In the genomic region with DNA sequence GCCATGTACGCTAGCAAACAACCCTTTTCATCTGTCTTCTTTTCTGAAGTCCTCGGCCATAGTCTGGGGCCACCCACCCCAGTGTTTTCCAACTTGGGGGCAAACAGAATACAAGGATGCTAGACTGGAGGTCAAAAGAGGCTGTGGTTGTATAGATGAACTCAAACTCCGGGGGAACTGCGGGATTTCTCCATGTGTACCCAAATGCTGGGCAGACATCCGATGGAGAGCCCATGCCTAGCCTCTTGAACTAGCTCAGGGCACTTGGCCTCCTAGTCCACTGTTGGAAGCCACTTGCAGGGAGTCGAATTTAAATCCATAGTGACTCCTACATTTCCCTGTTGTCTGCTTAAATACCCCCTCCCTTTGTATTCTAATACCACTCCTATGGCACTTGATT, we compare ENCODE assay signal across 11 mouse cellular contexts. TPM values are rescaled to one million over a fixed set of nuclear protein-coding genes. Genes with fewer than 3 reads are reported as not detected.
DNase-seq lines count a peak whose midpoint lies in the region; ATAC-seq and TF ChIP-seq lines count a peak whose summit lies in the region.
"Had no signal": no experiment of that assay in that cellular context is flagged by ENCODE, and none has a peak within 500 bp of the region (broad histone marks: within the 10 kb centered on the region; RNA-seq: fewer than 3 reads in every experiment).

No protein-coding gene starts in this region.

- H3K36me3 ChIP-seq in kidney, embryonic 15.5 days, result peaks cover 21% of the 10 kb centered on the region
- H3K36me3 ChIP-seq in embryonic facial prominence, embryonic 13.5 days, result peaks cover 26% of the 10 kb centered on the region
- H3K36me3 ChIP-seq in hindbrain, postnatal 0 days (ENCODE audit: insufficient read depth, low read length), result peaks cover 8% of the 10 kb centered on the region; the same call in 1 of the 2 replicates
- H3K36me3 ChIP-seq in midbrain, embryonic 16.5 days (ENCODE audit: control insufficient read depth, insufficient read depth, low read length), result peaks cover 17% of the 10 kb centered on the region

- peak overlapping the region; percentile 64 for H3K4me2 ChIP-seq in kidney, embryonic 15.5 days
- H3K4me2 ChIP-seq in embryonic facial prominence, embryonic 13.5 days, result peak overlapping the region; percentile 77
- peak overlapping the region; percentile 77 for H3K4me2 ChIP-seq in hindbrain, postnatal 0 days (ENCODE audit: low read depth, low read length)
- H3K4me2 ChIP-seq in midbrain, embryonic 16.5 days (ENCODE audit: low read length), result peak overlapping the region; percentile 74

- no peaks in the 10 kb centered on the region for H3K27me3 ChIP-seq in kidney, embryonic 15.5 days
- no peaks in the 10 kb centered on the region for H3K27me3 ChIP-seq in embryonic facial prominence, embryonic 13.5 days
- H3K27me3 ChIP-seq in hindbrain, postnatal 0 days (ENCODE audit: insufficient read depth, low read length), result no peaks in the 10 kb centered on the region
- H3K27me3 ChIP-seq in midbrain, embryonic 16.5 days (ENCODE audit: control insufficient read depth, insufficient read depth, low read depth, low read length), result no peaks in the 10 kb centered on the region

- no peak for TF ChIP-seq CTCF in hindbrain, postnatal 0 days (IDR thresholded peaks at IDR 0.05; ENCODE audit: low read depth)

- peaks cover 14% of the 10 kb centered on the region for H3K4me1 ChIP-seq in kidney, embryonic 15.5 days
- peaks cover 9% of the 10 kb centered on the region for H3K4me1 ChIP-seq in embryonic facial prominence, embryonic 13.5 days
- peaks cover 14% of the 10 kb centered on the region; the same call in 1 of the 2 replicates for H3K4me1 ChIP-seq in hindbrain, postnatal 0 days (ENCODE audit: insufficient read depth, low read length)
- H3K4me1 ChIP-seq in midbrain, embryonic 16.5 days (ENCODE audit: control insufficient read depth, insufficient read depth, low read length), result peaks cover 23% of the 10 kb centered on the region

- DNase-seq in kidney, postnatal 10 days, result no peak
- no peak for DNase-seq in hindbrain, postnatal 0 days (ENCODE audit: low spot score)
- DNase-seq in ovary, postnatal 10 days (ENCODE audit: low spot score), result no peak
- no peak for DNase-seq in adipocyte (ENCODE audit: low spot score)

- ATAC-seq in kidney, embryonic 15.5 days (replicated peaks; ENCODE audit: low FRiP score), result no peak; the same call in 1 of the 2 replicates
- ATAC-seq in embryonic facial prominence, embryonic 13.5 days (ENCODE audit: insufficient number of reproducible peaks, insufficient read depth, low FRiP score, low TSS enrichment, low read depth), result no peak
- ATAC-seq in hindbrain, postnatal 0 days, result no peak
- no peak for ATAC-seq in midbrain, embryonic 16.5 days
- no peak; the same call in 1 of the 2 replicates for ATAC-seq in cerebellum, adult (ENCODE audit: insufficient number of reproducible peaks, low FRiP score, low TSS enrichment)

- H3K9ac ChIP-seq in kidney, embryonic 15.5 days, result no peak overlapping the region
- no peak overlapping the region for H3K9ac ChIP-seq in embryonic facial prominence, embryonic 13.5 days
- H3K9ac ChIP-seq in hindbrain, postnatal 0 days (replicated peaks; ENCODE audit: low read length), result peak overlapping the region; percentile 37
- peak overlapping the region; percentile 51; the same call in 1 of the 2 replicates for H3K9ac ChIP-seq in midbrain, embryonic 16.5 days (ENCODE audit: low read depth, low read length)

- no peak overlapping the region for H3K27ac ChIP-seq in kidney, embryonic 15.5 days
- no peak overlapping the region for H3K27ac ChIP-seq in embryonic facial prominence, embryonic 13.5 days
- peak overlapping the region; percentile 87; the same call in 1 of the 2 replicates for H3K27ac ChIP-seq in hindbrain, postnatal 0 days
- peak overlapping the region; percentile 63; the same call in 1 of the 2 replicates for H3K27ac ChIP-seq in midbrain, embryonic 16.5 days (ENCODE audit: low read length)
- H3K27ac ChIP-seq: macrophage had no signal

- 39% methylated on average over 6 of the region's 6 CpGs for WGBS in kidney, embryonic 15.5 days
- 30% methylated on average over 6 of the region's 6 CpGs for WGBS in embryonic facial prominence, embryonic 13.5 days
- WGBS in hindbrain, postnatal 0 days, result 35% methylated on average over 6 of the region's 6 CpGs
- WGBS in midbrain, embryonic 16.5 days, result 33% methylated on average over 6 of the region's 6 CpGs

- H3K9me3 ChIP-seq in kidney, embryonic 15.5 days (replicated peaks), result no peaks in the 10 kb centered on the region
- 0 out of 2 replicates have a peak, but pooled peaks cover 3% of the 10 kb centered on the region for H3K9me3 ChIP-seq in embryonic facial prominence, embryonic 13.5 days
- H3K9me3 ChIP-seq in hindbrain, postnatal 0 days (ENCODE audit: low read length), result no peaks in the 10 kb centered on the region
- H3K9me3 ChIP-seq in midbrain, embryonic 16.5 days (replicated peaks; ENCODE audit: control insufficient read depth, low read length, poor library complexity, severe bottlenecking), result no peaks in the 10 kb centered on the region

- H3K4me3 ChIP-seq in kidney, embryonic 15.5 days (replicated peaks), result peak overlapping the region; percentile 66
- peak overlapping the region; percentile 72 for H3K4me3 ChIP-seq in embryonic facial prominence, embryonic 13.5 days
- peak overlapping the region; percentile 64 for H3K4me3 ChIP-seq in hindbrain, postnatal 0 days (ENCODE audit: low read length)
- H3K4me3 ChIP-seq in midbrain, embryonic 16.5 days (ENCODE audit: low read depth, low read length), result peak overlapping the region; percentile 58

RNA-seq across cellular contexts. Expression of gene Zik1, which starts 0.4 kb away (rescaled TPM):
- polyA plus RNA-seq in kidney, embryonic 15.5 days (2015; fragmentation: Nextera tagmentation; extraction: Ambion mirVana), result 12.3 and 12.5 TPM in 2 replicates
- 19.2 and 20.9 TPM in 2 replicates for polyA plus RNA-seq in embryonic facial prominence, embryonic 13.5 days (2015; fragmentation: Nextera tagmentation; extraction: Ambion mirVana)
- total RNA-seq in hindbrain, postnatal 0 days (2014; rRNA removed), result 12.8 and 20.3 TPM in 2 replicates
- polyA plus RNA-seq in hindbrain, postnatal 0 days (2015; fragmentation: Nextera tagmentation; extraction: Ambion mirVana), result 13.5 TPM in 2 replicates
- 45.3 and 55.5 TPM in 2 replicates for polyA plus RNA-seq in midbrain, embryonic 16.5 days (2015; fragmentation: Nextera tagmentation; extraction: Ambion mirVana)

RNA-seq across cellular contexts. Expression of gene Vmn1r67, which starts 52.4 kb away (rescaled TPM):
- polyA plus RNA-seq in kidney, embryonic 15.5 days (2015; fragmentation: Nextera tagmentation; extraction: Ambion mirVana), result not detected in 2 replicates
- not detected in 2 replicates for polyA plus RNA-seq in embryonic facial prominence, embryonic 13.5 days (2015; fragmentation: Nextera tagmentation; extraction: Ambion mirVana)
- not detected in 2 replicates for total RNA-seq in hindbrain, postnatal 0 days (2014; rRNA removed)
- not detected in 2 replicates for polyA plus RNA-seq in hindbrain, postnatal 0 days (2015; fragmentation: Nextera tagmentation; extraction: Ambion mirVana)
- not detected in 2 replicates for polyA plus RNA-seq in midbrain, embryonic 16.5 days (2015; fragmentation: Nextera tagmentation; extraction: Ambion mirVana)
- polyA plus RNA-seq: gonadal fat pad, adult 2 months; macrophage; spleen, adult 2 months had no signal

Comparison
In these comparisons a context has a peak if more than half of its experiments do, and no peak if none do; other contexts are left out.
1. H3K27ac ChIP-seq: peak in hindbrain, postnatal 0 days (single experiment) and midbrain, embryonic 16.5 days (single experiment); none in kidney, embryonic 15.5 days (single experiment) and embryonic facial prominence, embryonic 13.5 days (single experiment).
2. H3K9ac ChIP-seq: peak in hindbrain, postnatal 0 days (single experiment) and midbrain, embryonic 16.5 days (single experiment); none in kidney, embryonic 15.5 days (single experiment) and embryonic facial prominence, embryonic 13.5 days (single experiment).
3. Peak in every context shown above with its lines, with median percentiles within 50 percentile points of each other: H3K4me2 ChIP-seq and H3K4me3 ChIP-seq.